Mouse (Mus musculus) hindbrain, embryonic 14.5 days (tissue): ENCODE measurements around the gene Rundc3b. TPM values are rescaled to one million over a fixed set of nuclear protein-coding genes. Genes with fewer than 3 reads are reported as not detected.
A peak's percentile ranks its signal among the peaks of the same experiment; 100 is the strongest.

Experiments used
- ATAC-seq: fragments of 200-750 bp; cut with Nextera tagmentation; 2 replicates; pipeline ENCODE4 v1.8.0; 2017; ENCODE audit warnings: moderate number of reproducible peaks, mild to moderate bottlenecking, moderate TSS enrichment, moderate library complexity; ENCODE audit not compliant: low FRiP score
- DNase-seq: peaks from one replicate; pipeline ENCODE4 v3.0.0-alpha.2; 2015; ENCODE audit warnings: low spot score
- H3K27ac ChIP-seq: fragments of 300-500 bp; sonication (generic); 2 replicates; pipeline ENCODE4 v1.5.1; 2014; ENCODE audit warnings: mild to moderate bottlenecking, moderate library complexity
- H3K27me3 ChIP-seq: fragments of 300-500 bp; sonication (generic); 2 replicates; pipeline ENCODE4 v1.6.1; 2014; ENCODE audit warnings: mild to moderate bottlenecking, low read length, mixed read lengths; ENCODE audit not compliant: control insufficient read depth, insufficient read depth
- H3K36me3 ChIP-seq: fragments of 300-500 bp; sonication (generic); replicated peaks from 2 replicates; pipeline ENCODE4 v1.6.1; 2014; ENCODE audit not compliant: control insufficient read depth, insufficient read depth
- H3K4me1 ChIP-seq: fragments of 300-500 bp; sonication (generic); replicated peaks from 2 replicates; pipeline ENCODE4 v1.6.1; 2014; ENCODE audit warnings: antibody characterized with exemption, low read length, mixed read lengths; ENCODE audit not compliant: control insufficient read depth, insufficient read depth
- H3K4me2 ChIP-seq: fragments of 300-500 bp; sonication (generic); replicated peaks from 2 replicates; pipeline ENCODE4 v1.6.1; 2014; ENCODE audit warnings: mild to moderate bottlenecking, moderate library complexity
- H3K4me3 ChIP-seq: fragments of 300-500 bp; sonication (generic); replicated peaks from 2 replicates; pipeline ENCODE4 v1.5.1; 2014; ENCODE audit warnings: mild to moderate bottlenecking, low read length
- H3K9ac ChIP-seq: fragments of 300-500 bp; sonication (generic); 2 replicates; pipeline ENCODE4 v1.6.1; 2014
- H3K9me3 ChIP-seq: fragments of 300-500 bp; sonication (generic); 2 replicates; pipeline ENCODE4 v1.6.1; 2016; ENCODE audit warnings: low read length; ENCODE audit not compliant: control insufficient read depth
- WGBS: fragments of 180-500 bp; shearing (Covaris S2); extraction: QIAGEN DNeasy Blood & Tissue Kit; methylation state at CpG from one replicate; pipeline ENCODE4 v1.1.7; 2014; 5-methylcytosine and 5-hydroxymethylcytosine counted together
- polyA plus RNA-seq: library from polyadenylated mRNA; unstranded; fragments of >200 nt; fragmentation: Nextera tagmentation; extraction: Ambion mirVana; gene quantifications from 2 replicates; pipeline ENCODE4 v1.2.1, GENCODE M21; 2014

Rundc3b gene
- 57.9 and 64.9 TPM in 2 replicates for polyA plus RNA-seq

- H3K4me1 ChIP-seq: peaks cover 14% of the 10 kb centered on the region; the same call in 1 of the 2 replicates
- H3K9ac ChIP-seq: peak within 1 kb of the TSS; percentile 96
- under 1% methylated on average over 51 of the region's 74 CpGs for WGBS
- H3K4me3 ChIP-seq: peak within 1 kb of the TSS; percentile 95
- H3K9me3 ChIP-seq: no peaks in the 10 kb centered on the region
- H3K4me2 ChIP-seq: peak within 1 kb of the TSS; percentile 68
- DNase-seq (peak; percentile 90), ATAC-seq (peak; percentile 98)
- H3K27me3 ChIP-seq: no peaks in the 10 kb centered on the region
- H3K27ac ChIP-seq: peak within 1 kb of the TSS; percentile 96
- no peaks in the 10 kb centered on the region for H3K36me3 ChIP-seq
These were observed at the start of gene Rundc3b for GRCm38 (mm10) chr5:8622596-8623231. Rundc3b (minus strand) TSS chr5:8622952.

- Histone ChIP-seq H3K9me3 (no peaks in the 10 kb centered on the region), H3K36me3 (no peaks in the 10 kb centered on the region), H3K4me3 (no peak overlapping the region), H3K4me1 (no peaks in the 10 kb centered on the region), H3K27ac (no peak overlapping the region), H3K27me3 (no peaks in the 10 kb centered on the region), H3K4me2 (no peak overlapping the region), H3K9ac (no peak overlapping the region)
- ATAC-seq (no peak), DNase-seq (no peak)
- WGBS: 94% methylated on average over 1 of the region's 1 CpGs
These were observed 46.9 kb upstream of the Rundc3b start for GRCm38 (mm10) chr5:8669606-8670005.

- H3K9me3 ChIP-seq: no peaks in the 10 kb centered on the region
- no peak overlapping the region for H3K4me2 ChIP-seq
- ATAC-seq: no peak
- H3K36me3 ChIP-seq: no peaks in the 10 kb centered on the region
- no peaks in the 10 kb centered on the region for H3K27me3 ChIP-seq
- WGBS: 82% methylated on average over 9 of the region's 9 CpGs
- H3K27ac ChIP-seq: no peak overlapping the region
- no peak for DNase-seq
- no peak overlapping the region for H3K9ac ChIP-seq
- H3K4me3 ChIP-seq: no peak overlapping the region
- H3K4me1 ChIP-seq: no peaks in the 10 kb centered on the region
These were observed 45.2 kb upstream of the Rundc3b start for GRCm38 (mm10) chr5:8667758-8668474.

- H3K4me1 ChIP-seq: peaks cover 6% of the 10 kb centered on the region; the same call in 1 of the 2 replicates
- no peak overlapping the region for H3K9ac ChIP-seq
- DNase-seq (no peak), ATAC-seq (no peak)
- no peak overlapping the region for H3K4me3 ChIP-seq
- H3K4me2 ChIP-seq: no peak overlapping the region
- no peaks in the 10 kb centered on the region for H3K36me3 ChIP-seq
- H3K9me3 ChIP-seq: no peaks in the 10 kb centered on the region
- H3K27ac ChIP-seq: no peak overlapping the region
- H3K27me3 ChIP-seq: no peaks in the 10 kb centered on the region; the same call in 1 of the 2 replicates
- WGBS: 73% methylated on average over 3 of the region's 3 CpGs
These were observed 41.9 kb upstream of the Rundc3b start for GRCm38 (mm10) chr5:8664678-8665077.

- Histone ChIP-seq H3K27me3 (no peaks in the 10 kb centered on the region; the same call in 1 of the 2 replicates), H3K9me3 (no peaks in the 10 kb centered on the region), H3K4me2 (peak overlapping the region; percentile 86), H3K27ac (no peak overlapping the region), H3K4me3 (peak overlapping the region; percentile 37), H3K36me3 (no peaks in the 10 kb centered on the region), H3K4me1 (peaks cover 6% of the 10 kb centered on the region; the same call in 1 of the 2 replicates), H3K9ac (no peak overlapping the region)
- no peak for DNase-seq
- ATAC-seq: no peak
- 69% methylated on average over 10 of the region's 10 CpGs for WGBS
These were observed 38.0 kb upstream of the Rundc3b start for GRCm38 (mm10) chr5:8660738-8661151.

GRCm38 (mm10) chr5:8659911-8660737 lies 37.4 kb upstream of the Rundc3b start, which contains the start of gene Abcb1a:
Abcb1a (plus strand) TSS chr5:8660077.
- H3K27me3 ChIP-seq: no peaks in the 10 kb centered on the region; the same call in 1 of the 2 replicates
- peak within 1 kb of the TSS; percentile 86 for H3K4me2 ChIP-seq
- no peaks in the 10 kb centered on the region for H3K36me3 ChIP-seq
- 11% methylated on average over 33 of the region's 37 CpGs for WGBS
- DNase-seq: no peak
- peaks cover 6% of the 10 kb centered on the region; the same call in 1 of the 2 replicates for H3K4me1 ChIP-seq
- peak within 1 kb of the TSS; percentile 37 for H3K4me3 ChIP-seq
- H3K27ac ChIP-seq: no peak within 1 kb of the TSS
- H3K9me3 ChIP-seq: no peaks in the 10 kb centered on the region
- H3K9ac ChIP-seq: peak within 1 kb of the TSS; percentile 44
- ATAC-seq: 0 out of 2 replicates have a peak, but pooled peaks have one; percentile 53

- Histone ChIP-seq H3K9me3 (no peaks in the 10 kb centered on the region), H3K4me1 (no peaks in the 10 kb centered on the region), H3K4me2 (no peak overlapping the region), H3K9ac (no peak overlapping the region), H3K27me3 (no peaks in the 10 kb centered on the region), H3K4me3 (no peak overlapping the region), H3K36me3 (no peaks in the 10 kb centered on the region), H3K27ac (no peak overlapping the region)
- ATAC-seq (no peak), DNase-seq (no peak)
- WGBS: 97% methylated on average over 2 of the region's 2 CpGs
These were observed 29.3 kb upstream of the Rundc3b start for GRCm38 (mm10) chr5:8652085-8652484.

- no peaks in the 10 kb centered on the region for H3K4me1 ChIP-seq
- H3K9me3 ChIP-seq: no peaks in the 10 kb centered on the region
- DNase-seq (no peak), ATAC-seq (no peak)
- H3K4me3 ChIP-seq: no peak overlapping the region
- H3K27me3 ChIP-seq: no peaks in the 10 kb centered on the region
- no peak overlapping the region for H3K4me2 ChIP-seq
- H3K27ac ChIP-seq: no peak overlapping the region
- no peak overlapping the region for H3K9ac ChIP-seq
- no peaks in the 10 kb centered on the region for H3K36me3 ChIP-seq
These were observed 26.0 kb upstream of the Rundc3b start for GRCm38 (mm10) chr5:8648774-8649173.

GRCm38 (mm10) chr5:8648300-8648699 lies 25.5 kb upstream of the Rundc3b start:
- DNase-seq (no peak), ATAC-seq (no peak)
- no peaks in the 10 kb centered on the region for H3K4me1 ChIP-seq
- no peaks in the 10 kb centered on the region for H3K9me3 ChIP-seq
- H3K4me2 ChIP-seq: no peak overlapping the region
- WGBS: 85% methylated on average over 4 of the region's 4 CpGs
- no peak overlapping the region for H3K27ac ChIP-seq
- no peaks in the 10 kb centered on the region for H3K27me3 ChIP-seq
- no peak overlapping the region for H3K4me3 ChIP-seq
- no peak overlapping the region for H3K9ac ChIP-seq
- no peaks in the 10 kb centered on the region for H3K36me3 ChIP-seq
